14 mouse cellular contexts compared by ENCODE assay signal in the genomic region with DNA sequence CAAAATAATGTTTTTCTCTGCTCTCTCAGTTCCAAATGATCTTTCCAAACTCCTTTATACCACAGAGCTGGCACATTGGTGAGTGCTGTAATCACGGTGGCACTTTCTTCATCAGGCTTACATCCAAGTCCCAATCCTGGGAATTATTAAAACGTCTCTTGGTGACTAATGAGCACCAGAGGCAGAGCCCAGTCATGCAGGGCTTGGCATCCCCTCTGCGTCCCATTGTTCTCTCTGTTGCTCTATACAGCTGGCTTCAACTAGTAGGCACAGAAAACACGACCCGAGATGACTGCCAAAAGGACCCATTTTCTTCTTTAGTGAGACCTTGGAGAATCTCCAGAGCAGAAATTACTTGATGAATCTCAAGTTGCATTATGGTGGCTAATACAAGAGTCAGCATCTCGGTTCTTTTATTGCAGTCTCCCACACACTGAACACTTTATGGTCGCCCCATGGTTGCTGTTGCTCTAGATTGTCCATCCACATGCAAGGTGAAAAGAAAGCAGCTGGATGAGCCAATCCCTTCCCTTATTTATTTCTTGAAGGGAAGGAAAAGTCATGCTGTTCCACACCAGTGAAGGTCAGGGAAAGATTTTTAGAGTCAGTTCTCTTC.
DNase-seq lines count a peak whose midpoint lies in the region; ATAC-seq and TF ChIP-seq lines count a peak whose summit lies in the region.
"Had no signal": no experiment of that assay in that cellular context is flagged by ENCODE, and none has a peak within 500 bp of the region (broad histone marks: within the 10 kb centered on the region; RNA-seq: fewer than 3 reads in every experiment).

No protein-coding gene starts in this region.

- H3K27ac ChIP-seq in forebrain, embryonic 13.5 days: no peak overlapping the region
- H3K27ac ChIP-seq in forebrain, embryonic 11.5 days (ENCODE audit: low read depth, low read length): no peak overlapping the region
- H3K27ac ChIP-seq in midbrain, postnatal 0 days (ENCODE audit: low read depth, low read length): no peak overlapping the region
- H3K27ac ChIP-seq: embryonic facial prominence, embryonic 13.5 days; limb, embryonic 15.5 days; macrophage; stomach, embryonic 15.5 days had no signal

- H3K9me3 ChIP-seq in forebrain, embryonic 13.5 days (replicated peaks): no peaks in the 10 kb centered on the region
- H3K9me3 ChIP-seq in forebrain, embryonic 11.5 days (ENCODE audit: control insufficient read depth, low read length): no peaks in the 10 kb centered on the region
- H3K9me3 ChIP-seq in midbrain, postnatal 0 days (ENCODE audit: low read length): no peaks in the 10 kb centered on the region
- H3K9me3 ChIP-seq: embryonic facial prominence, embryonic 13.5 days; heart, embryonic 12.5 days; limb, embryonic 15.5 days; stomach, embryonic 15.5 days had no signal

- no peaks in the 10 kb centered on the region for H3K36me3 ChIP-seq in forebrain, embryonic 13.5 days (ENCODE audit: poor library complexity, severe bottlenecking)
- no peaks in the 10 kb centered on the region for H3K36me3 ChIP-seq in forebrain, embryonic 11.5 days (ENCODE audit: control insufficient read depth, insufficient read depth, low read length)
- H3K36me3 ChIP-seq in midbrain, postnatal 0 days (ENCODE audit: insufficient read depth, low read length): no peaks in the 10 kb centered on the region
- H3K36me3 ChIP-seq: embryonic facial prominence, embryonic 13.5 days; heart, embryonic 12.5 days; limb, embryonic 15.5 days; stomach, embryonic 15.5 days had no signal

- no peak for TF ChIP-seq CTCF in midbrain, postnatal 0 days (IDR thresholded peaks at IDR 0.05)

- H3K4me1 ChIP-seq in forebrain, embryonic 13.5 days: no peaks in the 10 kb centered on the region
- H3K4me1 ChIP-seq in forebrain, embryonic 11.5 days (replicated peaks; ENCODE audit: control insufficient read depth, insufficient read depth, low read length): no peaks in the 10 kb centered on the region
- H3K4me1 ChIP-seq in midbrain, postnatal 0 days (ENCODE audit: insufficient read depth, low read length): no peaks in the 10 kb centered on the region
- H3K4me1 ChIP-seq: embryonic facial prominence, embryonic 13.5 days; heart, embryonic 12.5 days; limb, embryonic 15.5 days; stomach, embryonic 15.5 days had no signal

- peak; percentile 95 for ATAC-seq in forebrain, embryonic 13.5 days
- ATAC-seq in forebrain, embryonic 11.5 days (replicated peaks; ENCODE audit: low FRiP score): no peak
- no peak; the same call in 1 of the 2 replicates for ATAC-seq in midbrain, postnatal 0 days (ENCODE audit: low FRiP score)

- WGBS in forebrain, embryonic 13.5 days: 46% methylated on average over 7 of the region's 7 CpGs
- 72% methylated on average over 7 of the region's 7 CpGs for WGBS in forebrain, embryonic 11.5 days
- 69% methylated on average over 7 of the region's 7 CpGs for WGBS in midbrain, postnatal 0 days

- no peak overlapping the region for H3K4me3 ChIP-seq in forebrain, embryonic 13.5 days
- no peak overlapping the region for H3K4me3 ChIP-seq in forebrain, embryonic 11.5 days (ENCODE audit: low read depth, low read length)
- no peak overlapping the region for H3K4me3 ChIP-seq in midbrain, postnatal 0 days (ENCODE audit: low read depth, low read length)
- H3K4me3 ChIP-seq: embryonic facial prominence, embryonic 13.5 days; heart, embryonic 12.5 days; limb, embryonic 15.5 days; stomach, embryonic 15.5 days had no signal

- no peak overlapping the region for H3K9ac ChIP-seq in forebrain, embryonic 13.5 days
- no peak overlapping the region for H3K9ac ChIP-seq in forebrain, embryonic 11.5 days (ENCODE audit: low read length)
- H3K9ac ChIP-seq in midbrain, postnatal 0 days (replicated peaks; ENCODE audit: low read length, poor library complexity, severe bottlenecking): no peak overlapping the region
- H3K9ac ChIP-seq: embryonic facial prominence, embryonic 13.5 days; heart, embryonic 12.5 days; limb, embryonic 15.5 days; stomach, embryonic 15.5 days had no signal

- H3K27me3 ChIP-seq in forebrain, embryonic 13.5 days: no peaks in the 10 kb centered on the region
- no peaks in the 10 kb centered on the region for H3K27me3 ChIP-seq in forebrain, embryonic 11.5 days (ENCODE audit: control insufficient read depth, insufficient read depth, low read length)
- H3K27me3 ChIP-seq in midbrain, postnatal 0 days (ENCODE audit: insufficient read depth, low read length): no peaks in the 10 kb centered on the region
- H3K27me3 ChIP-seq: embryonic facial prominence, embryonic 13.5 days; heart, embryonic 12.5 days; limb, embryonic 15.5 days; stomach, embryonic 15.5 days had no signal

- DNase-seq in forebrain, embryonic 11.5 days (ENCODE audit: low spot score): no peak
- peak; percentile 41 to 47 for DNase-seq in cerebellum, adult 18-20 months
- DNase-seq in gonadal fat pad, adult 2 months (ENCODE audit: low read depth): peak; percentile 86
- peak; percentile 81 for DNase-seq in midbrain, postnatal 0 days (ENCODE audit: low spot score)
- no peak for DNase-seq in lung, postnatal 10 days
- DNase-seq in thymus, adult 18-20 months: no peak
- no peak for DNase-seq in ovary, adult 18-20 months (ENCODE audit: low spot score)
- DNase-seq: kidney, adult 8-10 months had no signal

- no peak overlapping the region for H3K4me2 ChIP-seq in forebrain, embryonic 13.5 days
- H3K4me2 ChIP-seq in forebrain, embryonic 11.5 days (ENCODE audit: low read depth, low read length, severe bottlenecking): no peak overlapping the region
- H3K4me2 ChIP-seq in midbrain, postnatal 0 days (ENCODE audit: low read depth, low read length, poor library complexity, severe bottlenecking): no peak overlapping the region
- H3K4me2 ChIP-seq: embryonic facial prominence, embryonic 13.5 days; heart, embryonic 12.5 days; limb, embryonic 15.5 days; stomach, embryonic 15.5 days had no signal

Comparison
In these comparisons a context has a peak if more than half of its experiments do, and no peak if none do; other contexts are left out.
1. DNase-seq: peak in cerebellum, adult 18-20 months (2 of 2), gonadal fat pad, adult 2 months (single experiment) and midbrain, postnatal 0 days (single experiment); none in forebrain, embryonic 11.5 days (single experiment), lung, postnatal 10 days (single experiment), thymus, adult 18-20 months (0 of 2) and ovary, adult 18-20 months (single experiment).